Mouse (Mus musculus) spleen, adult 2 months (tissue): ENCODE data around the gene Tenm2.

ENCODE experiments used
- CTCF ChIP-seq: fragments of 200-500 bp; IDR thresholded peaks from 2 replicates; pipeline ENCODE4 v1.5.1; 2011; ENCODE audit warnings: mild to moderate bottlenecking, inconsistent platforms; ENCODE audit not compliant: insufficient read depth, insufficient read length, insufficient replicate concordance; ENCODE audit errors: extremely low read depth
- POLR2A ChIP-seq: fragments of 200-500 bp; IDR thresholded peaks from 2 replicates; pipeline ENCODE4 v1.6.1; 2011; ENCODE audit warnings: low read depth, low read length, inconsistent platforms

- TF ChIP-seq POLR2A = no peak
- TF ChIP-seq CTCF = no peak
Observed at GRCm38 (mm10) chr11:35959270-35959669, 1276.5 kb downstream of the Tenm2 start.
